Mouse (Mus musculus): Measurements from ENCODE around the gene Ykt6. TPM values are rescaled to one million over a fixed set of nuclear protein-coding genes. Genes with fewer than 3 reads are reported as not detected.
"Not testable (repeated sequence)": the region's sequence is repeated elsewhere in the genome, so short reads cannot be mapped to it uniquely, and the experiment has no call there.

Ykt6 gene
- total and polyA plus RNA-seq, 3 experiments = 46.3 to 62.2 (median 53.4) TPM

DNA sequence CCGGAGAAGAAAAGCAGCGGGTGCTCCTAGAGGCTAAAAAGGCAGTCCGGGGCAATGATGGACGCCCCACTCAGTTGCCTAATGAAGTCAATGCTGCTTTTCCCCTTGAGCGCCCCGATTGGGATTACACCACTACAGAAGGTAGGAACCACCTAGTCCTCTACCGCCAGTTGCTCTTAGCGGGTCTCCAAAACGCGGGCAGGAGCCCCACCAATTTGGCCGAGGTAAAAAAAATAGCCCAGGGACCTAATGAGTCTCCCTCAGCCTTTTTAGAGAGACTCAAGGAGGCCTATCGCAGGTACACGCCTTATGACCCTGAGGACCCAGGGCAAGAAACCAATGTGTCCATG is 52.3 kb downstream of the Ykt6 start:
- Histone ChIP-seq H3K4me3 (peak overlapping the region; percentile 29; the same call in 1 of the 2 replicates), H3K9ac (ENCODE audit: low read depth, low read length) (peak overlapping the region; percentile 67), H3K27ac (peak overlapping the region; percentile 31; the same call in 1 of the 2 replicates)
- DNase-seq; H3K4me1 ChIP-seq (ENCODE audit: control insufficient read depth, insufficient read depth, low read length); H3K79me2 ChIP-seq (replicated peaks; ENCODE audit: control insufficient read depth, insufficient read depth, low read length); H3K36me3 ChIP-seq (ENCODE audit: control insufficient read depth, insufficient read depth, low read length); intact Hi-C loops (cut with DNase I); H3K27me3 ChIP-seq (ENCODE audit: control insufficient read depth, insufficient read depth, low read length): not testable (repeated sequence)
- 47% methylated on average over 11 of the region's 13 CpGs for WGBS

DNA sequence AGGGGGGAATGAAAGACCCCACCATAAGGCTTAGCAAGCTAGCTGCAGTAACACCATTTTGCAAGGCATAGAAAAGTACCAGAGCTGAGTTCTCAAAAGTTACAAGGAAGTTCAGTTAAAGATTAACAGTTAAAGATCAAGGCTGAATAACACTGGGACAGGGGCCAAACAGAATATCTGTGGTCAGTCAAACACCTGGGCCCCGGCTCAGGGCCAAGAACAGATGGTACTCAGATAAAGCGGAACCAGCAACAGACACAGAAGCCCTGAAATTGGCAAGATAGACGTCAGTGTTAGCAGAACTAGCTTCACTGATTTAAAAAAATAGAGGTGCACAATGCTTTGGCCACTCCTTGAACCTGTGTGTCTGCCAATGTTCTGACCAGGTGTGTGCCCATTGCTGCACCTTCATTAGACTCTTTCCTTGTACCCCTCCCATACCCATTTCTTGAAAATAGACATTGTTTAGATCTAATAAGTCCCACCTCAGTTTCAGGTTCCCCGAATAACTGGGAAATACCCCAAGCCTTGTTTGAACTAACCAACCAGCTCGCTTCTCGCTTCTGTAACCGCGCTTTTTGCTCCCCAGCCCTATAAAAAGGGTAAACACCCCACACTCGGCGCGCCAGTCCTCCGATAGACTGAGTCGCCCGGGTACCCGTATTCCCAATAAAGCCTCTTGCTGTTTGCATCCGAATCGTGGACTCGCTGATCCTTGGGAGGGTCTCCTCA is 55.4 kb downstream of the Ykt6 start:
- intact Hi-C loops (cut with DNase I); H3K27me3 ChIP-seq (ENCODE audit: control insufficient read depth, insufficient read depth, low read length): not testable (repeated sequence)
- 98% methylated on average over 3 of the region's 18 CpGs for WGBS

DNA sequence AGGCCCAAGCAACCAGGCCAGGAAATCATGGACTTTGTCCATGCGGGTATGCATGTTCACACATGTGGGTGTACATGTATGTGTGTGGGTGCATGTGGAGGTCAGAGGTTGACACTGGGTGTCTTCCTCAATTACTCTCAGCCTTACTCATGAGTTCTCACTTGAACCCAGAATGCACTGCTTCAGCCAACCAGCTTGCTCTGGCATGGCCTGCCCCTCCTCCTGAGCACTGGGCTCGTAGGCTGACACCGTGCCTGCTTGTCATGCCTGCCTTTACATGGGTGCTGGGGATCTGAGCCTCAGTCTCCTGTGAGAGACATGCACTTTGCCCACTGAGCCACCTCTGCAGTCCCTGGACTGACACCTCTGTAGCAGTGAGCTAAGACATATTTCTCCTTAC is 56.4 kb downstream of the Ykt6 start:
- Histone ChIP-seq H3K27me3 (ENCODE audit: control insufficient read depth, insufficient read depth, low read length) (no peaks in the 10 kb centered on the region), H3K4me1 (ENCODE audit: control insufficient read depth, insufficient read depth, low read length) (no peaks in the 10 kb centered on the region), H3K36me3 (ENCODE audit: control insufficient read depth, insufficient read depth, low read length) (no peaks in the 10 kb centered on the region), H3K9ac (ENCODE audit: low read depth, low read length) (no peak overlapping the region), H3K27ac (no peak overlapping the region), H3K79me2 (replicated peaks; ENCODE audit: control insufficient read depth, insufficient read depth, low read length) (no peaks in the 10 kb centered on the region), H3K4me3 (no peak overlapping the region)
- intact Hi-C loops (cut with DNase I) = loop anchor here (1.0 kb wide), 1 partner anchor 8 kb away; no protein-coding TSS in a partner anchor
- WGBS = 98% methylated on average over 3 of the region's 3 CpGs
- no peak for TF ChIP-seq CTCF (IDR thresholded peaks at IDR 0.05)
- no peak for TF ChIP-seq POLR2A (IDR thresholded peaks at IDR 0.05; ENCODE audit: insufficient read depth, low read depth, low read length)
- no peak for TF ChIP-seq EP300 (IDR thresholded peaks at IDR 0.05; ENCODE audit: insufficient read depth, low read depth, low read length)
- DNase-seq = no peak

More for the DNA sequence above, 55.4 kb downstream of the Ykt6 start:
- not testable (repeated sequence) for H3K9ac ChIP-seq (ENCODE audit: low read depth, low read length); H3K36me3 ChIP-seq (ENCODE audit: control insufficient read depth, insufficient read depth, low read length); H3K79me2 ChIP-seq (replicated peaks; ENCODE audit: control insufficient read depth, insufficient read depth, low read length); DNase-seq; H3K27ac ChIP-seq; H3K4me1 ChIP-seq (ENCODE audit: control insufficient read depth, insufficient read depth, low read length); H3K4me3 ChIP-seq

DNA sequence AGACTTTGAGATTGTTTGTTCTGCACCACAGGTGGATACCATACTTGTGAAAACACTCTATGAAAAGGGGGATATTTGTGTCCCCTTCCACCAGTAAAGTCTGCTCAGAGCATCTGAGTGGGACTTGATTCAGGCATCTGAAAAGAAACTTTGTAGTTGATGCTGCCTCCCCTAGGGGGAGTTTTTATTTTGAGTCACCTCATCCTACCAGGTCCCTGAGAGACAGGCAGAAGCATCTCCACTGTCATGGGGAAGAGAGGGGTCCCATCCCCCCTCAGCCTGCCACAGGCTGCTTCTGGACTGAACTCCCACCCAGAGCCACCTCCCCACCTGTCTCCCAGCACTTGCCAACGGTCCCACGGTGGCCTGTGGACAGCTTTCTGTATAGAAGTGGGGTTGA is 57.9 kb downstream of the Ykt6 start:
- 67% methylated on average over 2 of the region's 2 CpGs for WGBS
- no peak for TF ChIP-seq EP300 (IDR thresholded peaks at IDR 0.05; ENCODE audit: insufficient read depth, low read depth, low read length)
- peak; percentile 42 for TF ChIP-seq CTCF (IDR thresholded peaks at IDR 0.05)

DNA sequence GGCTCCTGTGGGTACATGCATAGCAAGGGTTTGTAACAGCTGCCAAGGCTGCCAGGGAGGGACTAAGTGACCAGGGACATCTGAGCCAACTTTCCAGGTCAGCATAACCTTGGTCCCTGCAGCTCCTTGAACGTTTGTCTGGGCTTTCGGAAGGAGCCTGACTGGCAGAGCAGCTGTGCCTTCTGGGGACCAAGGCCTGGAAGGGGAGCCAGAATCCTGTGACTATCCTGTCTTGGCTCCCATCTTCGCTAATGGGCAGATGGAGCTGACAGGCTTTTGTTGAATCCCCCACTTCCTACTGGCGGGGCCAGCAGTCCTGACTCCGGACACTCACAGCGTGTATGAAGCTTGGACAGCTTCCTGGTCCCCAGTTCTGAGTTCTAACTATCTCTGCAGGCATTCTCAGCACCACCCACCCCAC is 59.5 kb downstream of the Ykt6 start:
- intact Hi-C loops (cut with DNase I) = no loop called here
- H3K9ac ChIP-seq (ENCODE audit: low read depth, low read length) = no peak overlapping the region
- DNase-seq = no peak
- no peak overlapping the region for H3K27ac ChIP-seq
- no peaks in the 10 kb centered on the region for H3K27me3 ChIP-seq (ENCODE audit: control insufficient read depth, insufficient read depth, low read length)
- WGBS = 41% methylated on average over 6 of the region's 6 CpGs
- no peaks in the 10 kb centered on the region; the same call in 1 of the 2 replicates for H3K4me1 ChIP-seq (ENCODE audit: control insufficient read depth, insufficient read depth, low read length)
- H3K4me3 ChIP-seq = no peak overlapping the region
- TF ChIP-seq EP300 (IDR thresholded peaks at IDR 0.05; ENCODE audit: insufficient read depth, low read depth, low read length) = no peak
- no peaks in the 10 kb centered on the region for H3K36me3 ChIP-seq (ENCODE audit: control insufficient read depth, insufficient read depth, low read length)
- H3K79me2 ChIP-seq (replicated peaks; ENCODE audit: control insufficient read depth, insufficient read depth, low read length) = no peaks in the 10 kb centered on the region

More for the DNA sequence above, 57.9 kb downstream of the Ykt6 start:
- intact Hi-C loops (cut with DNase I) = no loop called here
- no peaks in the 10 kb centered on the region for H3K27me3 ChIP-seq (ENCODE audit: control insufficient read depth, insufficient read depth, low read length)
- H3K79me2 ChIP-seq (replicated peaks; ENCODE audit: control insufficient read depth, insufficient read depth, low read length) = no peaks in the 10 kb centered on the region
- no peaks in the 10 kb centered on the region for H3K36me3 ChIP-seq (ENCODE audit: control insufficient read depth, insufficient read depth, low read length)
- no peak overlapping the region for H3K4me3 ChIP-seq
- DNase-seq = no peak
- no peak overlapping the region for H3K27ac ChIP-seq
- no peaks in the 10 kb centered on the region; the same call in 1 of the 2 replicates for H3K4me1 ChIP-seq (ENCODE audit: control insufficient read depth, insufficient read depth, low read length)
- no peak overlapping the region for H3K9ac ChIP-seq (ENCODE audit: low read depth, low read length)

DNA sequence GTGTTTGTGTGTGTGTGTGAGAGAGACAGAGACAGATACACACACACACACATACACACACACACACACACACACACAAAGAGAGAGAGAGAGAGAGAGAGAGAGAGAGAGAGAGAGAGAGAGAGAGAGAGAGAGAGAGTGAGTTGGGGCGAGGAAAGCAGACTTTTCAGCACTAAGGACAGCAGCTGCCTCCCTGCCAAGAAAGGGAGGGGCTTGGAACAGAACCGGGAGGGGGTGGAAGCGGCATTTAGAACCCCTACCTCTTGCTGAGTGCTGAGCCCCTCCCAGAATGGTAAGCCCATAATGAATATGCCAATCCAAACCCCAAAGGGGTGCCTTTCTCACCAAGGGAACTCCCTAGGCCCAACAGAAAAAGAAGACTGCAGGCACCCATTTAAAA is 60.9 kb downstream of the Ykt6 start:
- intact Hi-C loops (cut with DNase I) = no loop called here
- TF ChIP-seq EP300 (IDR thresholded peaks at IDR 0.05; ENCODE audit: insufficient read depth, low read depth, low read length) = no peak
- no peak for TF ChIP-seq CTCF (IDR thresholded peaks at IDR 0.05)
- no peak for TF ChIP-seq POLR2A (IDR thresholded peaks at IDR 0.05; ENCODE audit: insufficient read depth, low read depth, low read length)
- Histone ChIP-seq H3K27me3 (ENCODE audit: control insufficient read depth, insufficient read depth, low read length) (no peaks in the 10 kb centered on the region), H3K79me2 (replicated peaks; ENCODE audit: control insufficient read depth, insufficient read depth, low read length) (no peaks in the 10 kb centered on the region), H3K4me1 (ENCODE audit: control insufficient read depth, insufficient read depth, low read length) (no peaks in the 10 kb centered on the region; the same call in 1 of the 2 replicates), H3K27ac (no peak overlapping the region), H3K4me3 (no peak overlapping the region), H3K9ac (ENCODE audit: low read depth, low read length) (no peak overlapping the region), H3K36me3 (ENCODE audit: control insufficient read depth, insufficient read depth, low read length) (no peaks in the 10 kb centered on the region)
- WGBS = 2% methylated on average over 3 of the region's 3 CpGs
- no peak for DNase-seq
